Mouse (Mus musculus) bone marrow macrophage, adult 2 months (primary cell): ENCODE data around the gene Esd.

ENCODE experiments used
- CTCF ChIP-seq: IDR thresholded peaks from 2 replicates; pipeline ENCODE4 v1.5.1; 2012; ENCODE audit warnings: low read depth, mild to moderate bottlenecking, low read length, moderate library complexity
- POLR2A ChIP-seq: IDR thresholded peaks from 2 replicates; pipeline ENCODE4 v1.6.1; 2012; ENCODE audit warnings: mild to moderate bottlenecking, low read depth, low read length, borderline replicate concordance

- TF ChIP-seq CTCF: no peak
- no peak for TF ChIP-seq POLR2A
Measured at GRCm38 (mm10) chr14:74684298-74684978, 47.7 kb upstream of the Esd start.
